Mouse (Mus musculus): Measurements from ENCODE around the gene Usp51.
"Not testable (repeated sequence)": the region's sequence is repeated elsewhere in the genome, so short reads cannot be mapped to it uniquely, and the experiment has no call there.

- TF ChIP-seq CTCF (conservative IDR thresholded peaks at IDR 0.05; ENCODE audit: low read length); NANOG (IDR thresholded peaks at IDR 0.05; ENCODE audit: borderline replicate concordance, low read length): not testable (repeated sequence)
Observed at GRCm38 (mm10) chrX:152989852-152990251, 16.4 kb upstream of the Usp51 start.

Data from E14TG2a.4 (cell line).